Mouse (Mus musculus) granulocyte monocyte progenitor cell, adult 5-6 weeks (primary cell): ENCODE measurements around the gene Olfr1175-ps. TPM values are rescaled to one million over a fixed set of nuclear protein-coding genes. Genes with fewer than 3 reads are reported as not detected.
A peak's percentile ranks its signal among the peaks of the same experiment; 100 is the strongest.

ENCODE experiments used
- ATAC-seq: replicated peaks from 2 replicates; pipeline ENCODE4 v1.8.0; 2016; ENCODE audit warnings: mild to moderate bottlenecking, moderate TSS enrichment, inconsistent platforms; ENCODE audit not compliant: poor library complexity, severe bottlenecking
- total RNA-seq, 2 experiments: library from RNA; stranded (forward) in 1 of 2; stranded (reverse) in 1 of 2; fragments of 200-712, 200-1000 nt in 1 of 2; fragments of >200 nt in 1 of 2; fragmentation: Nextera tagmentation in 1 of 2; gene quantifications; 2 replicates each; pipeline ENCODE4 v1.2.3; 2014 to 2017

The Olfr1175-ps gene
- total RNA-seq (2014; fragmentation: Nextera tagmentation): not detected in 2 replicates
- total RNA-seq (2017): not detected in 2 replicates

GRCm38 (mm10) chr2:88327115-88327514 is at the start of gene Olfr1175-ps:
TSS of gene Olfr1175-ps (minus strand) at chr2:88327215.
- ATAC-seq: no peak

- ATAC-seq: peak; percentile 55; the same call in 1 of the 2 replicates
These were observed 29.3 kb upstream of the Olfr1175-ps start for GRCm38 (mm10) chr2:88356304-88356703.

- no peak for ATAC-seq
These were observed 19.4 kb upstream of the Olfr1175-ps start, which contains the start of gene Olfr1177-ps for GRCm38 (mm10) chr2:88346392-88346791. TSS of gene Olfr1177-ps (minus strand) at chr2:88346492.

DNA sequence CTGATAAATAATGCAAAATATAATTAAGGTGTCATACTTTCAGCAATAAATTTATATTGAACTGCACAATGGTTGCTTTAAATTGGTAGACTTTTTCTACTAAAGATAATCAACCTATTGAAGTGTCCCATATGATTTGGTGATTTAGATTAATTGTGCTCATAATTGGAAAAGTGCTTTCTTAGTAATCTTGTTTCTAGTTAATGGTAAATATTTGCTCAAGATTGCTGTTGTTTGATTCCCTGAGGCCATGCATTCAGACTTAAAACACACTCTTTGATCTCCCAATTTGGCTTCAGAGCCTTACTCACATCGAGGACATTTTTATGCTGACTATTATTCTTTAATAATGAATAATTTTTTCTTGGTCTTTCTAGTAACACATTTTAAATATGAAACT is 9.4 kb upstream of the Olfr1175-ps start, which contains the start of gene Olfr1176:
Gene Olfr1176 (plus strand): TSS at position 301 of the 400 bp plus-strand sequence.
- ATAC-seq: no peak

DNA sequence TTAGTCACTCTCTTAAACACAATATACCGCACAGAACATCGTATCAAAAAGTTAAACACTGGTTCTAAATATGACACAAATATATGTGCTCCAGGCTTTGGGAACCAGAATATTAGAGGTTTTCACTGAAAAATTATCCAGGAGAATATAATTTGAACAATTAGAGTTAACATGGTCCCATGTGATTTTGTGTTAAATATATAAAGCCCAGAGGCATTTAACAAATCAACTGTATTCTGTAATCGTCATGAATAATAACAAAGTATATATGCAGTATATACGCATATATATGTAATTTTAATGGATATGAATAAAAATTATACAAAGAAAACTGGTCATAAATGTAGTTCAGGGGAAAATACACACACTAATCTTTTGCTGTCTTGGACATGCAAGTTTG is 12.0 kb downstream of the Olfr1175-ps start, which contains the start of gene Olfr1174-ps:
Gene Olfr1174-ps (minus strand): TSS at position 101 of the 400 bp plus-strand sequence.
- no peak for ATAC-seq

- ATAC-seq: no peak
These were observed 47.2 kb downstream of the Olfr1175-ps start, which contains the start of gene Olfr1173 for GRCm38 (mm10) chr2:88279775-88280174. TSS of gene Olfr1173 (minus strand) at chr2:88279875.

Other genes with a start within 250 kb of the Olfr1175-ps start
- gene Olfr1164, start 233.2 kb downstream of the Olfr1175-ps start, total RNA-seq (2014; fragmentation: Nextera tagmentation): not detected in 2 replicates
- not detected in 2 replicates for gene Olfr1164, start 233.2 kb downstream of the Olfr1175-ps start, total RNA-seq (2017)
- not detected in 2 replicates for gene Olfr1166, start 198.9 kb downstream of the Olfr1175-ps start, total RNA-seq (2014; fragmentation: Nextera tagmentation)
- gene Olfr1166, start 198.9 kb downstream of the Olfr1175-ps start, total RNA-seq (2017): not detected in 2 replicates
- not detected in 2 replicates for gene Olfr1167, start 172.0 kb downstream of the Olfr1175-ps start, total RNA-seq (2014; fragmentation: Nextera tagmentation)
- not detected in 2 replicates for gene Olfr1167, start 172.0 kb downstream of the Olfr1175-ps start, total RNA-seq (2017)
- gene Olfr1168, start 145.3 kb downstream of the Olfr1175-ps start, total RNA-seq (2014; fragmentation: Nextera tagmentation): not detected in 2 replicates
- not detected in 2 replicates for gene Olfr1168, start 145.3 kb downstream of the Olfr1175-ps start, total RNA-seq (2017)
- not detected in 2 replicates for gene Olfr1170, start 98.9 kb downstream of the Olfr1175-ps start, total RNA-seq (2014; fragmentation: Nextera tagmentation)
- not detected in 2 replicates for gene Olfr1170, start 98.9 kb downstream of the Olfr1175-ps start, total RNA-seq (2017)
- gene Olfr1173, start 47.3 kb downstream of the Olfr1175-ps start, total RNA-seq (2014; fragmentation: Nextera tagmentation): not detected in 2 replicates
- not detected in 2 replicates for gene Olfr1173, start 47.3 kb downstream of the Olfr1175-ps start, total RNA-seq (2017)
- not detected in 2 replicates for gene Olfr1174-ps, start 12.1 kb downstream of the Olfr1175-ps start, total RNA-seq (2014; fragmentation: Nextera tagmentation)
- gene Olfr1174-ps, start 12.1 kb downstream of the Olfr1175-ps start, total RNA-seq (2017): not detected in 2 replicates
- not detected in 2 replicates for gene Olfr1176, start 9.5 kb upstream of the Olfr1175-ps start, total RNA-seq (2014; fragmentation: Nextera tagmentation)
- gene Olfr1176, start 9.5 kb upstream of the Olfr1175-ps start, total RNA-seq (2017): not detected in 2 replicates
- gene Olfr1177-ps, start 19.3 kb upstream of the Olfr1175-ps start, total RNA-seq (2014; fragmentation: Nextera tagmentation): not detected in 2 replicates
- not detected in 2 replicates for gene Olfr1177-ps, start 19.3 kb upstream of the Olfr1175-ps start, total RNA-seq (2017)
- not detected in 2 replicates for gene Olfr1178, start 59.8 kb upstream of the Olfr1175-ps start, total RNA-seq (2014; fragmentation: Nextera tagmentation)
- gene Olfr1178, start 59.8 kb upstream of the Olfr1175-ps start, total RNA-seq (2017): not detected in 2 replicates
- not detected in 2 replicates for gene Olfr1179, start 79.2 kb upstream of the Olfr1175-ps start, total RNA-seq (2014; fragmentation: Nextera tagmentation)
- gene Olfr1179, start 79.2 kb upstream of the Olfr1175-ps start, total RNA-seq (2017): not detected in 2 replicates
- gene Olfr1180, start 91.9 kb upstream of the Olfr1175-ps start, total RNA-seq (2014; fragmentation: Nextera tagmentation): not detected in 2 replicates
- gene Olfr1180, start 91.9 kb upstream of the Olfr1175-ps start, total RNA-seq (2017): not detected in 2 replicates
- gene Olfr1181, start 99.0 kb upstream of the Olfr1175-ps start, total RNA-seq (2014; fragmentation: Nextera tagmentation): not detected in 2 replicates
- gene Olfr1181, start 99.0 kb upstream of the Olfr1175-ps start, total RNA-seq (2017): not detected in 2 replicates
- gene Gm13757, start 121.9 kb upstream of the Olfr1175-ps start, total RNA-seq (2014; fragmentation: Nextera tagmentation): not detected in 2 replicates
- gene Gm13757, start 121.9 kb upstream of the Olfr1175-ps start, total RNA-seq (2017): not detected in 2 replicates
- gene Olfr1183, start 127.7 kb upstream of the Olfr1175-ps start, total RNA-seq (2014; fragmentation: Nextera tagmentation): not detected in 2 replicates
- not detected in 2 replicates for gene Olfr1183, start 127.7 kb upstream of the Olfr1175-ps start, total RNA-seq (2017)
- gene Olfr1184, start 156.4 kb upstream of the Olfr1175-ps start, total RNA-seq (2014; fragmentation: Nextera tagmentation): not detected in 2 replicates
- gene Olfr1184, start 156.4 kb upstream of the Olfr1175-ps start, total RNA-seq (2017): not detected in 2 replicates
- not detected in 2 replicates for gene Olfr1185-ps1, start 166.1 kb upstream of the Olfr1175-ps start, total RNA-seq (2014; fragmentation: Nextera tagmentation)
- gene Olfr1185-ps1, start 166.1 kb upstream of the Olfr1175-ps start, total RNA-seq (2017): not detected in 2 replicates
- gene Olfr1186, start 191.3 kb upstream of the Olfr1175-ps start, total RNA-seq (2014; fragmentation: Nextera tagmentation): not detected in 2 replicates
- not detected in 2 replicates for gene Olfr1186, start 191.3 kb upstream of the Olfr1175-ps start, total RNA-seq (2017)
- not detected in 2 replicates for gene Olfr1188, start 229.7 kb upstream of the Olfr1175-ps start, total RNA-seq (2014; fragmentation: Nextera tagmentation)
- not detected in 2 replicates for gene Olfr1188, start 229.7 kb upstream of the Olfr1175-ps start, total RNA-seq (2017)